Mouse (Mus musculus): Measurements from ENCODE around the gene Map3k5. TPM values are rescaled to one million over a fixed set of nuclear protein-coding genes. Genes with fewer than 3 reads are reported as not detected.
"Not testable (repeated sequence)": the region's sequence is repeated elsewhere in the genome, so short reads cannot be mapped to it uniquely, and the experiment has no call there.

The Map3k5 gene
- total and polyA plus RNA-seq, 2 experiments from 2014 or later = 1.5 to 5.3 TPM

- no peak for ATAC-seq (ENCODE audit: low FRiP score)
- TF ChIP-seq CTCF (IDR thresholded peaks at IDR 0.05) = peak; percentile 75
- no peak overlapping the region for H3K9ac ChIP-seq (replicated peaks; ENCODE audit: low read length, poor library complexity, severe bottlenecking)
- no peak overlapping the region for H3K4me2 ChIP-seq (ENCODE audit: low read depth, low read length, poor library complexity, severe bottlenecking)
- no peaks in the 10 kb centered on the region for H3K9me3 ChIP-seq (ENCODE audit: low read length)
- peak; percentile 61 for DNase-seq (ENCODE audit: low spot score)
- H3K4me1 ChIP-seq (ENCODE audit: insufficient read depth, low read length) = no peaks in the 10 kb centered on the region
- H3K36me3 ChIP-seq (ENCODE audit: insufficient read depth, low read length) = no peaks in the 10 kb centered on the region
- H3K27me3 ChIP-seq (ENCODE audit: insufficient read depth, low read length) = no peaks in the 10 kb centered on the region
- no peak overlapping the region for H3K27ac ChIP-seq (ENCODE audit: low read depth, low read length)
- WGBS = 35% methylated on average over 1 of the region's 1 CpGs
- no peak overlapping the region for H3K4me3 ChIP-seq (ENCODE audit: low read depth, low read length)
Measured at GRCm38 (mm10) chr10:19911583-19911982, 22.7 kb upstream of the Map3k5 start.

- Histone ChIP-seq H3K4me2 (ENCODE audit: low read depth, low read length, poor library complexity, severe bottlenecking) (no peak overlapping the region), H3K36me3 (ENCODE audit: insufficient read depth, low read length) (no peaks in the 10 kb centered on the region), H3K27me3 (ENCODE audit: insufficient read depth, low read length) (no peaks in the 10 kb centered on the region), H3K4me1 (ENCODE audit: insufficient read depth, low read length) (no peaks in the 10 kb centered on the region), H3K27ac (ENCODE audit: low read depth, low read length) (no peak overlapping the region), H3K9ac (replicated peaks; ENCODE audit: low read length, poor library complexity, severe bottlenecking) (no peak overlapping the region), H3K9me3 (ENCODE audit: low read length) (no peaks in the 10 kb centered on the region), H3K4me3 (ENCODE audit: low read depth, low read length) (no peak overlapping the region)
- no peak for DNase-seq (ENCODE audit: low spot score)
- no peak for ATAC-seq (ENCODE audit: low FRiP score)
- TF ChIP-seq CTCF (IDR thresholded peaks at IDR 0.05) = no peak
- WGBS = 93% methylated on average over 4 of the region's 4 CpGs
Measured at GRCm38 (mm10) chr10:19913806-19914205, 20.5 kb upstream of the Map3k5 start.

- H3K36me3 ChIP-seq (ENCODE audit: insufficient read depth, low read length) = no peaks in the 10 kb centered on the region
- H3K9ac ChIP-seq (replicated peaks; ENCODE audit: low read length, poor library complexity, severe bottlenecking) = no peak overlapping the region
- no peak overlapping the region for H3K27ac ChIP-seq (ENCODE audit: low read depth, low read length)
- no peak overlapping the region for H3K4me2 ChIP-seq (ENCODE audit: low read depth, low read length, poor library complexity, severe bottlenecking)
- no peak overlapping the region for H3K4me3 ChIP-seq (ENCODE audit: low read depth, low read length)
- no peaks in the 10 kb centered on the region for H3K9me3 ChIP-seq (ENCODE audit: low read length)
- H3K4me1 ChIP-seq (ENCODE audit: insufficient read depth, low read length) = no peaks in the 10 kb centered on the region
- WGBS = 60% methylated on average over 1 of the region's 1 CpGs
- peak; percentile 84 for DNase-seq (ENCODE audit: low spot score)
- H3K27me3 ChIP-seq (ENCODE audit: insufficient read depth, low read length) = no peaks in the 10 kb centered on the region
- peak; percentile 69 for ATAC-seq (ENCODE audit: low FRiP score)
- peak; percentile 77 for TF ChIP-seq CTCF (IDR thresholded peaks at IDR 0.05)
Measured at GRCm38 (mm10) chr10:19915301-19915700, 19.0 kb upstream of the Map3k5 start.

- Histone ChIP-seq H3K4me1 (ENCODE audit: insufficient read depth, low read length) (no peaks in the 10 kb centered on the region), H3K27me3 (ENCODE audit: insufficient read depth, low read length) (no peaks in the 10 kb centered on the region), H3K4me3 (ENCODE audit: low read depth, low read length) (no peak overlapping the region), H3K36me3 (ENCODE audit: insufficient read depth, low read length) (no peaks in the 10 kb centered on the region), H3K27ac (ENCODE audit: low read depth, low read length) (no peak overlapping the region), H3K4me2 (ENCODE audit: low read depth, low read length, poor library complexity, severe bottlenecking) (no peak overlapping the region), H3K9me3 (ENCODE audit: low read length) (no peaks in the 10 kb centered on the region), H3K9ac (replicated peaks; ENCODE audit: low read length, poor library complexity, severe bottlenecking) (no peak overlapping the region)
- TF ChIP-seq CTCF (IDR thresholded peaks at IDR 0.05) = no peak
- DNase-seq (ENCODE audit: low spot score) = peak; percentile 81
- 60% methylated on average over 4 of the region's 4 CpGs for WGBS
- ATAC-seq (ENCODE audit: low FRiP score) = no peak
Measured at GRCm38 (mm10) chr10:19922410-19922809, 11.9 kb upstream of the Map3k5 start.

- ATAC-seq (ENCODE audit: low FRiP score) (no peak), DNase-seq (ENCODE audit: low spot score) (no peak)
- H3K4me3 ChIP-seq (ENCODE audit: low read depth, low read length) = no peak overlapping the region
- H3K9me3 ChIP-seq (ENCODE audit: low read length) = no peaks in the 10 kb centered on the region
- H3K9ac ChIP-seq (replicated peaks; ENCODE audit: low read length, poor library complexity, severe bottlenecking) = no peak overlapping the region
- no peaks in the 10 kb centered on the region for H3K27me3 ChIP-seq (ENCODE audit: insufficient read depth, low read length)
- TF ChIP-seq CTCF (IDR thresholded peaks at IDR 0.05) = no peak
- no peaks in the 10 kb centered on the region for H3K36me3 ChIP-seq (ENCODE audit: insufficient read depth, low read length)
- no peaks in the 10 kb centered on the region for H3K4me1 ChIP-seq (ENCODE audit: insufficient read depth, low read length)
- 85% methylated on average over 2 of the region's 2 CpGs for WGBS
- no peak overlapping the region for H3K4me2 ChIP-seq (ENCODE audit: low read depth, low read length, poor library complexity, severe bottlenecking)
- H3K27ac ChIP-seq (ENCODE audit: low read depth, low read length) = no peak overlapping the region
Measured at GRCm38 (mm10) chr10:19924256-19924655, 10.0 kb upstream of the Map3k5 start.

GRCm38 (mm10) chr10:19926391-19926897 is 7.8 kb upstream of the Map3k5 start:
- H3K4me3 ChIP-seq (ENCODE audit: low read depth, low read length); H3K9ac ChIP-seq (replicated peaks; ENCODE audit: low read length, poor library complexity, severe bottlenecking); H3K4me2 ChIP-seq (ENCODE audit: low read depth, low read length, poor library complexity, severe bottlenecking); H3K27ac ChIP-seq (ENCODE audit: low read depth, low read length); H3K36me3 ChIP-seq (ENCODE audit: insufficient read depth, low read length); H3K9me3 ChIP-seq (ENCODE audit: low read length); DNase-seq (ENCODE audit: low spot score); ATAC-seq (ENCODE audit: low FRiP score); H3K27me3 ChIP-seq (ENCODE audit: insufficient read depth, low read length); H3K4me1 ChIP-seq (ENCODE audit: insufficient read depth, low read length): not testable (repeated sequence)
- 92% methylated on average over 4 of the region's 4 CpGs for WGBS

Data from midbrain, postnatal 0 days (tissue).